Mouse (Mus musculus) stomach, postnatal 0 days (tissue): ENCODE data around the gene Shc2.
A peak's percentile ranks its signal among the peaks of the same experiment; 100 is the strongest.

Source experiments
- CTCF ChIP-seq: IDR thresholded peaks from 2 replicates; pipeline ENCODE4 v1.5.1; 2016; ENCODE audit warnings: antibody characterized with exemption, low read depth, mild to moderate bottlenecking, moderate library complexity
- EP300 ChIP-seq: optimal IDR thresholded peaks from 2 replicates; pipeline ENCODE3; 2016; ENCODE audit warnings: antibody characterized with exemption

DNA sequence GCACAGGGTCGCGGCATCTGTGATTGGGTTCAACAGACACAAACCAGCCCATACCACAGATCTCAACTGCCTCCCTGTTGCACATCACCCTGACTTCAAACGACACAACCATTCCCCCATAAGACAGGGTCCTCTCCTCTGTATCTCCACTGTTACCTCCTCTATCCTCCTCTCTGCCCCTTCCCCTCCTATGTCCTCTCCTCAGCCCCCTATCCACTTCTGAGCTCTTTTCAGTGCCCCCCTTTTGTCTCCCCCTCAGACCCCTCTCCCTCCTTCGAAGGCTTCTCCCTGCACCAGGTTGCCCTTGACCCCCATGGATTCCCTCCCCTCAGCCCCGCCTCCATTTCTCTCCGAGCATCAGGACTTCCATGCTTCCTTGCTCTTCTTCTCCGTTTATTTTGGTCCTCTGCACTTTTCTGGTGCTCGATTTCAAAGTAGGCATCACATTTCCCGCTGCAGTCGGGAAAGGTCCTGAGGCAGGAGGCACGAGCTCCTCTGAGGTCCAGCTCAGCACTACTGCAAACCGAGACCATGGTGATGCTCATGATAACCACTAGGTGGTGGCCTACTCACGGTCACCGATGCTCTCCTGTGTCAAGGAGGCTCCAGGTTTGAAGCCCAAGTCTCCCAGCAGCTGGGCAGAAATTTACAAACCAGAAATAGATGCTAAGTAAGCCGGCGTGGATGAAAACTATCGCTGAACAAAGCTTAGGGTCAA, 42.7 kb downstream of the Shc2 start:
- TF ChIP-seq CTCF, result peak; percentile 95
- TF ChIP-seq EP300, result no peak
